Mouse (Mus musculus) thymus, adult 2 months (tissue): ENCODE data around the gene Pibf1. TPM values are rescaled to one million over a fixed set of nuclear protein-coding genes. Genes with fewer than 3 reads are reported as not detected.

Experiments
- DNase-seq: peaks from one replicate; pipeline ENCODE4 v3.0.0; 2021
- H3K27ac ChIP-seq: fragments of 200-500 bp; 2 replicates; pipeline ENCODE4 v1.5.1; 2012; ENCODE audit warnings: low read length, control low read depth; ENCODE audit not compliant: control insufficient read depth, insufficient read depth
- H3K27me3 ChIP-seq: fragments of 200-500 bp; 2 replicates; pipeline ENCODE4 v1.6.1; 2012; ENCODE audit warnings: mild to moderate bottlenecking, low read length, moderate library complexity, mixed read lengths; ENCODE audit not compliant: control insufficient read depth, insufficient read depth
- H3K36me3 ChIP-seq: fragments of 200-500 bp; 2 replicates; pipeline ENCODE4 v1.6.1; 2012; ENCODE audit warnings: mild to moderate bottlenecking, low read length, moderate library complexity; ENCODE audit not compliant: control insufficient read depth, insufficient read depth
- H3K4me1 ChIP-seq: fragments of 200-500 bp; replicated peaks from 2 replicates; pipeline ENCODE4 v1.6.1; 2012; ENCODE audit warnings: low read length; ENCODE audit not compliant: control insufficient read depth, insufficient read depth
- H3K4me3 ChIP-seq: fragments of 200-500 bp; 2 replicates; pipeline ENCODE4 v1.5.1; 2012; ENCODE audit warnings: mild to moderate bottlenecking, low read length, control low read depth, moderate library complexity; ENCODE audit not compliant: control insufficient read depth, insufficient read depth
- CTCF ChIP-seq: fragments of 200-500 bp; IDR thresholded peaks from 2 replicates; pipeline ENCODE4 v1.5.1; 2012; ENCODE audit warnings: mild to moderate bottlenecking, control low read depth, low read length, moderate library complexity, borderline replicate concordance; ENCODE audit not compliant: control insufficient read depth, poor library complexity, insufficient read depth; ENCODE audit errors: extremely low read depth
- POLR2A ChIP-seq: fragments of 200-500 bp; IDR thresholded peaks from 2 replicates; pipeline ENCODE4 v1.6.1; 2012; ENCODE audit warnings: mild to moderate bottlenecking, low read length, control low read depth, moderate library complexity; ENCODE audit not compliant: control insufficient read depth, poor library complexity, insufficient read depth; ENCODE audit errors: extremely low read depth
- WGBS: fragments of 180-500 bp; shearing (Covaris S2); methylation state at CpG from one replicate; pipeline ENCODE4 v1.1.7; 2018; 5-methylcytosine and 5-hydroxymethylcytosine counted together
- polyA plus RNA-seq: library from polyadenylated mRNA; depleted of rRNA; stranded (reverse); fragments of >200 nt; gene quantifications from 2 replicates; pipeline ENCODE4 v1.2.3, GENCODE M21; 2012; rRNA removed

Pibf1 gene
- polyA plus RNA-seq, 1 experiment = 2.4 TPM

- no peak for TF ChIP-seq CTCF
- no peak for TF ChIP-seq POLR2A
- H3K36me3 ChIP-seq = no peaks in the 10 kb centered on the region
- peaks cover 10% of the 10 kb centered on the region; the same call in 1 of the 2 replicates for H3K27me3 ChIP-seq
- 3% methylated on average over 21 of the region's 21 CpGs for WGBS
- peaks cover 10% of the 10 kb centered on the region for H3K4me1 ChIP-seq
- no peak for DNase-seq
- H3K4me3 ChIP-seq = no peak overlapping the region
- no peak overlapping the region for H3K27ac ChIP-seq
Observed at GRCm38 (mm10) chr14:99299701-99300191, 200.5 kb downstream of the Pibf1 start.

- Histone ChIP-seq H3K4me1 (peaks cover 10% of the 10 kb centered on the region), H3K27me3 (peaks cover 10% of the 10 kb centered on the region; the same call in 1 of the 2 replicates), H3K27ac (no peak overlapping the region), H3K36me3 (no peaks in the 10 kb centered on the region), H3K4me3 (no peak overlapping the region)
- 64% methylated on average over 11 of the region's 11 CpGs for WGBS
- TF ChIP-seq CTCF (no peak), POLR2A (no peak)
- DNase-seq = no peak
Observed at GRCm38 (mm10) chr14:99301472-99301871, 202.2 kb downstream of the Pibf1 start.

Other genes with a start within 250 kb of the Pibf1 start
- gene Rpl36a-ps1, start 105.1 kb upstream of the Pibf1 start, polyA plus RNA-seq = not detected in 2 replicates
- 19.6 and 19.9 TPM in 2 replicates for gene Mzt1, start 53.3 kb upstream of the Pibf1 start, polyA plus RNA-seq
- 11.8 and 16.0 TPM in 2 replicates for gene Bora, start 53.2 kb upstream of the Pibf1 start, polyA plus RNA-seq
- gene Dis3, start 346 bp downstream of the Pibf1 start, polyA plus RNA-seq = 9.7 and 12.4 TPM in 2 replicates
- 2.2 and 2.8 TPM in 2 replicates for gene Klf5, start 199.3 kb downstream of the Pibf1 start, polyA plus RNA-seq